Mouse (Mus musculus): ENCODE results near the gene Usp50. TPM values are rescaled to one million over a fixed set of nuclear protein-coding genes. Genes with fewer than 3 reads are reported as not detected.

Usp50 gene
- total RNA-seq, 2 experiments from 2014 or later: not detected

DNA sequence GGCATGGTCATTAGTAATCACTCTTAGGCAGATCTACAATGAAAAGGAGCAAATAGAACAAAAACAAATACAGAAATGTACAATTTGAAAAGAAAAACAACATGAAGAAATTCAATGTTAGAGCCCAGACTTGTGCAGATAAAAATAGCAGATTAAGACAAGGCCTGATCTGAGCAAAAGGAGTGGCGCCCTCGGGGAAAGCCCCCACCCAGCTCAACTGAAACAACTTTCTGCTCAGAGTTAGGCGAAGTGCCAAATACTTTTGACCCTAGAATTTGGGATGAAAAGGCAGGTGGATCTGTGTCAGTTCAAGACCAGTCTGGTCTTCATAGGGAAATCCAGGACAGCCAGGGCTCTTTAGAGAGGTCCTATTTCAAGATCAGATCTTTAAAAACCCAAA is 117.3 kb downstream of the Usp50 start:
- DNase-seq: no peak

- peak; percentile 22 to 33 for DNase-seq
Measured at GRCm38 (mm10) chr2:126663481-126663880, 119.8 kb downstream of the Usp50 start.

Other genes starting within 250 kb of the Usp50 start
- 1 to 10 TPM in 1 of 2 experiments, under 1 TPM in 1; 0.10 to 3.5 TPM for gene Slc27a2, start 231.1 kb downstream of the Usp50 start, total RNA-seq (2021)
- gene Hdc, start 164.2 kb downstream of the Usp50 start, total RNA-seq (2021): 1 to 10 TPM; 1.5 to 2.2 TPM
- 10 to 100 TPM in 1 of 2 experiments, 1 to 10 TPM in 1; 8.8 to 10.0 TPM for gene Gabpb1, start 107.1 kb downstream of the Usp50 start, total RNA-seq (2021)
- 10 to 100 TPM; 27.3 to 29.9 TPM for gene Usp8, start 76.1 kb downstream of the Usp50 start, total RNA-seq (2021)
- 10 to 100 TPM; 22.8 to 27.5 TPM for gene Trpm7, start 92.8 kb upstream of the Usp50 start, total RNA-seq (2021)
- gene Sppl2a, start 149.8 kb upstream of the Usp50 start, total RNA-seq (2021): 10 to 100 TPM; 50.5 to 58.0 TPM
- gene Ap4e1, start 225.2 kb upstream of the Usp50 start, total RNA-seq (2021): 1 to 10 TPM; 5.4 to 6.4 TPM

All from heart, adult 18-20 months (tissue).